Mouse (Mus musculus) midbrain, postnatal 0 days (tissue): ENCODE data around the gene Rnf150. TPM values are rescaled to one million over a fixed set of nuclear protein-coding genes. Genes with fewer than 3 reads are reported as not detected.
A peak's percentile ranks its signal among the peaks of the same experiment; 100 is the strongest.

Experiments
- ATAC-seq: fragments of 200-750 bp; cut with Nextera tagmentation; 2 replicates; pipeline ENCODE4 v1.8.0; 2017; ENCODE audit warnings: moderate number of reproducible peaks, mild to moderate bottlenecking, moderate TSS enrichment, moderate library complexity; ENCODE audit not compliant: low FRiP score
- DNase-seq: peaks from one replicate; pipeline ENCODE4 v3.0.0-alpha.2; 2015; ENCODE audit warnings: low spot score
- H3K27ac ChIP-seq: fragments of 300-500 bp; sonication (generic); 2 replicates; pipeline ENCODE4 v1.5.1; 2014; ENCODE audit warnings: low read depth, mild to moderate bottlenecking, low read length, mixed read lengths
- H3K27me3 ChIP-seq: fragments of 300-500 bp; sonication (generic); 2 replicates; pipeline ENCODE4 v1.6.1; 2014; ENCODE audit warnings: low read length, control low read depth, mixed read lengths; ENCODE audit not compliant: insufficient read depth
- H3K36me3 ChIP-seq: fragments of 300-500 bp; sonication (generic); 2 replicates; pipeline ENCODE4 v1.6.1; 2014; ENCODE audit warnings: low read length, control low read depth, mixed read lengths; ENCODE audit not compliant: insufficient read depth
- H3K4me1 ChIP-seq: fragments of 300-500 bp; sonication (generic); 2 replicates; pipeline ENCODE4 v1.6.1; 2014; ENCODE audit warnings: mild to moderate bottlenecking, control low read depth, antibody characterized with exemption, low read length, mixed read lengths; ENCODE audit not compliant: insufficient read depth
- H3K4me2 ChIP-seq: fragments of 300-500 bp; sonication (generic); 2 replicates; pipeline ENCODE4 v1.6.1; 2014; ENCODE audit warnings: low read depth, mild to moderate bottlenecking, low read length, mixed read lengths; ENCODE audit not compliant: poor library complexity, severe bottlenecking
- H3K4me3 ChIP-seq: fragments of 300-500 bp; sonication (generic); 2 replicates; pipeline ENCODE4 v1.5.1; 2014; ENCODE audit warnings: low read depth, mild to moderate bottlenecking, low read length, moderate library complexity
- H3K9ac ChIP-seq: fragments of 300-500 bp; sonication (generic); replicated peaks from 2 replicates; pipeline ENCODE4 v1.6.1; 2014; ENCODE audit warnings: mild to moderate bottlenecking, low read length, moderate library complexity, mixed read lengths; ENCODE audit not compliant: poor library complexity, severe bottlenecking
- H3K9me3 ChIP-seq: fragments of 300-500 bp; sonication (generic); 2 replicates; pipeline ENCODE4 v1.6.1; 2016; ENCODE audit warnings: low read length, control low read depth
- CTCF ChIP-seq: IDR thresholded peaks from 2 replicates; pipeline ENCODE4 v1.5.1; 2016; ENCODE audit warnings: antibody characterized with exemption, mild to moderate bottlenecking
- WGBS: fragments of 180-500 bp; shearing (Covaris S2); extraction: QIAGEN DNeasy Blood & Tissue Kit; methylation state at CpG from one replicate; pipeline ENCODE4 v1.1.7; 2014; 5-methylcytosine and 5-hydroxymethylcytosine counted together
- polyA plus RNA-seq: library from polyadenylated mRNA; unstranded; fragments of >200 nt; fragmentation: Nextera tagmentation; extraction: Ambion mirVana; gene quantifications from 2 replicates; pipeline ENCODE4 v1.2.1, GENCODE M21; 2015
- total RNA-seq: library from RNA; depleted of rRNA; stranded (reverse); fragments of >200 nt; gene quantifications from 2 replicates; pipeline ENCODE4 v1.2.3, GENCODE M21; 2014

Rnf150 gene
- total and polyA plus RNA-seq, 2 experiments from 2014 or later: 1.9 to 12.6 TPM

GRCm38 (mm10) chr8:82843697-82844096 lies 19.5 kb upstream of the Rnf150 start:
- Histone ChIP-seq H3K27me3 (no peaks in the 10 kb centered on the region), H3K4me1 (no peaks in the 10 kb centered on the region), H3K4me3 (no peak overlapping the region), H3K9ac (no peak overlapping the region), H3K36me3 (no peaks in the 10 kb centered on the region), H3K27ac (no peak overlapping the region), H3K4me2 (no peak overlapping the region), H3K9me3 (no peaks in the 10 kb centered on the region)
- ATAC-seq: no peak
- TF ChIP-seq CTCF: no peak
- DNase-seq: no peak
- 15% methylated on average over 1 of the region's 1 CpGs for WGBS

- DNase-seq (no peak), ATAC-seq (no peak)
- peak; percentile 62 for TF ChIP-seq CTCF
- Histone ChIP-seq H3K9ac (no peak overlapping the region), H3K4me3 (no peak overlapping the region), H3K4me2 (no peak overlapping the region), H3K9me3 (no peaks in the 10 kb centered on the region), H3K36me3 (no peaks in the 10 kb centered on the region), H3K4me1 (no peaks in the 10 kb centered on the region), H3K27me3 (no peaks in the 10 kb centered on the region), H3K27ac (no peak overlapping the region)
- WGBS: 50% methylated on average over 1 of the region's 1 CpGs
These were observed 18.7 kb upstream of the Rnf150 start for GRCm38 (mm10) chr8:82844413-82844812.

- Histone ChIP-seq H3K4me2 (no peak overlapping the region), H3K36me3 (no peaks in the 10 kb centered on the region), H3K9me3 (no peaks in the 10 kb centered on the region), H3K4me1 (no peaks in the 10 kb centered on the region), H3K4me3 (no peak overlapping the region), H3K27me3 (no peaks in the 10 kb centered on the region), H3K9ac (no peak overlapping the region), H3K27ac (no peak overlapping the region)
- no peak for ATAC-seq
- TF ChIP-seq CTCF: no peak
- WGBS: 87% methylated on average over 2 of the region's 2 CpGs
- no peak for DNase-seq
These were observed 17.1 kb upstream of the Rnf150 start for GRCm38 (mm10) chr8:82846098-82846497.

GRCm38 (mm10) chr8:82846730-82847129 lies 16.4 kb upstream of the Rnf150 start:
- Histone ChIP-seq H3K4me2 (no peak overlapping the region), H3K4me1 (no peaks in the 10 kb centered on the region), H3K9ac (no peak overlapping the region), H3K27ac (no peak overlapping the region), H3K27me3 (no peaks in the 10 kb centered on the region), H3K4me3 (no peak overlapping the region), H3K9me3 (no peaks in the 10 kb centered on the region), H3K36me3 (no peaks in the 10 kb centered on the region)
- TF ChIP-seq CTCF: no peak
- 75% methylated on average over 4 of the region's 4 CpGs for WGBS
- ATAC-seq (no peak), DNase-seq (no peak)

GRCm38 (mm10) chr8:82858541-82859342 lies 4.4 kb upstream of the Rnf150 start:
- H3K4me1 ChIP-seq: no peaks in the 10 kb centered on the region
- no peak overlapping the region for H3K9ac ChIP-seq
- DNase-seq: peak; percentile 27
- no peaks in the 10 kb centered on the region for H3K36me3 ChIP-seq
- WGBS: 56% methylated on average over 9 of the region's 9 CpGs
- H3K27me3 ChIP-seq: no peaks in the 10 kb centered on the region
- no peaks in the 10 kb centered on the region for H3K9me3 ChIP-seq
- no peak overlapping the region for H3K4me3 ChIP-seq
- ATAC-seq: no peak
- no peak overlapping the region for H3K27ac ChIP-seq
- TF ChIP-seq CTCF: no peak
- no peak overlapping the region for H3K4me2 ChIP-seq

GRCm38 (mm10) chr8:82859343-82859620 lies 3.9 kb upstream of the Rnf150 start:
- Histone ChIP-seq H3K36me3 (no peaks in the 10 kb centered on the region), H3K9ac (no peak overlapping the region), H3K4me2 (no peak overlapping the region), H3K4me3 (no peak overlapping the region), H3K27ac (no peak overlapping the region), H3K4me1 (no peaks in the 10 kb centered on the region), H3K9me3 (no peaks in the 10 kb centered on the region), H3K27me3 (no peaks in the 10 kb centered on the region)
- TF ChIP-seq CTCF: no peak
- ATAC-seq (no peak), DNase-seq (no peak)
- 76% methylated on average over 2 of the region's 2 CpGs for WGBS
